Mouse (Mus musculus): ENCODE measurements around the gene Hps6. TPM values are rescaled to one million over a fixed set of nuclear protein-coding genes. Genes with fewer than 3 reads are reported as not detected.

Hps6 gene
- polyA plus RNA-seq, 1 experiment from 2014 or later: 1.9 TPM

Other genes starting within 250 kb of the Hps6 start
- gene Mgea5, start 219.7 kb upstream of the Hps6 start, polyA plus RNA-seq (2014; fragmentation: Nextera tagmentation; extraction: Ambion mirVana): 58.7 and 58.8 TPM in 2 replicates
- 1.3 TPM in 2 replicates for gene Kcnip2, start 187.4 kb upstream of the Hps6 start, polyA plus RNA-seq (2014; fragmentation: Nextera tagmentation; extraction: Ambion mirVana)
- 13.9 and 15.9 TPM in 2 replicates for gene Armh3, start 5.0 kb upstream of the Hps6 start, polyA plus RNA-seq (2014; fragmentation: Nextera tagmentation; extraction: Ambion mirVana)
- gene Pprc1, start 41.4 kb downstream of the Hps6 start, polyA plus RNA-seq (2014; fragmentation: Nextera tagmentation; extraction: Ambion mirVana): 46.7 and 57.0 TPM in 2 replicates
- gene Ldb1, start 41.7 kb downstream of the Hps6 start, polyA plus RNA-seq (2014; fragmentation: Nextera tagmentation; extraction: Ambion mirVana): 80.7 and 84.4 TPM in 2 replicates
- 114 and 132 TPM in 2 replicates for gene Nolc1, start 72.4 kb downstream of the Hps6 start, polyA plus RNA-seq (2014; fragmentation: Nextera tagmentation; extraction: Ambion mirVana)
- gene Elovl3, start 128.4 kb downstream of the Hps6 start, polyA plus RNA-seq (2014; fragmentation: Nextera tagmentation; extraction: Ambion mirVana): 0.14 and 0.21 TPM in 2 replicates
- 1.7 and 2.0 TPM in 2 replicates for gene Pitx3, start 144.8 kb downstream of the Hps6 start, polyA plus RNA-seq (2014; fragmentation: Nextera tagmentation; extraction: Ambion mirVana)
- 32.4 and 33.4 TPM in 2 replicates for gene Gbf1, start 149.0 kb downstream of the Hps6 start, polyA plus RNA-seq (2014; fragmentation: Nextera tagmentation; extraction: Ambion mirVana)